Mouse (Mus musculus) Patski (cell line): Measurements from ENCODE around the gene D930007J09Rik. TPM values are rescaled to one million over a fixed set of nuclear protein-coding genes. Genes with fewer than 3 reads are reported as not detected.

ENCODE experiments used
- ATAC-seq: fragments of 100-300 bp; one replicate; pipeline ENCODE4 v1.8.0; 2021
- CTCF ChIA-PET: fragments of 350-600 bp; sonication (Branson Sonifier 250); formaldehyde crosslinking; loops from one replicate; lab custom pipeline; 2022; ENCODE audit warnings: inconsistent platforms; lab: Charles Lee
- POLR2A ChIA-PET: fragments of 350-600 bp; sonication (Branson Sonifier 250); formaldehyde crosslinking; loops from one replicate; lab custom pipeline; 2022; ENCODE audit warnings: antibody characterized with exemption, inconsistent platforms; lab: Charles Lee
- DNase-seq: peaks from one replicate; pipeline ENCODE4 v3.0.0-alpha.2; 2011; ENCODE audit warnings: low read depth, low spot score
- H3K27me3 ChIP-seq: fragments of 371-371 bp; one replicate; pipeline ENCODE4 v1.5.1; 2021
- CTCF ChIP-seq: fragments of 100-300 bp; IDR thresholded peaks from one replicate; pipeline ENCODE4 v1.5.1; 2021
- in situ Hi-C: fragments of 300-500 bp; cut with MboI; formaldehyde crosslinking; loops from 3 replicates; pipeline ENCODE4 v1.11.1; 2018; ENCODE audit warnings: low pct_unique_long_range_greater_than_20kb, mixed read lengths
- polyA plus RNA-seq: library from polyadenylated mRNA; unstranded; gene quantifications from one replicate; pipeline ENCODE4 v1.2.3, GENCODE M21; 2021

Gene D930007J09Rik
- polyA plus RNA-seq, 1 experiment from 2014 or later = not detected

DNA sequence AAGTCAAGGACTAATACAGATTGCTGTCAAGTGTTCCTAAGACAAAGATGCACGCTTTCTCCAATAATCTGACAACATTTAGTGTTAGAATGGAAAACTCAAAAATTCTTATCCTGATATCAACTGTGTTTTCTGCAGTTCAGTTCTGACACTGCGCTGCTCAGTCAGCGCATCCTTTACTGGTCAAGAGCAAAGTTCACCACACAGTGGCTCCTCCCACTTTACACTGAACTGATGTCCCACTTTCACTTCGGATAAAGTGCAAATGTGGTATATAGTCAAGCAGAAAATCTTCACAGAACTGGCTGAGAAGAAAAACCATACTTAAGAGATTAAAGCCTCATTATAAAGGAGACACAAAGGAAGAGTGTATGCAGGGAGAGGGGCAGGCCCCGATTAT, 7.5 kb downstream of the D930007J09Rik start:
- TF ChIP-seq CTCF = no peak
- in situ Hi-C loops = no loop called here
- ATAC-seq (no peak), DNase-seq (no peak)
- POLR2A ChIA-PET = no interaction called here
- CTCF ChIA-PET = interaction anchor here (0.9 kb wide), 1 partner anchor 27 kb away, joined by 3 read pairs; no protein-coding TSS in a partner anchor
- no peaks in the 10 kb centered on the region for H3K27me3 ChIP-seq

DNA sequence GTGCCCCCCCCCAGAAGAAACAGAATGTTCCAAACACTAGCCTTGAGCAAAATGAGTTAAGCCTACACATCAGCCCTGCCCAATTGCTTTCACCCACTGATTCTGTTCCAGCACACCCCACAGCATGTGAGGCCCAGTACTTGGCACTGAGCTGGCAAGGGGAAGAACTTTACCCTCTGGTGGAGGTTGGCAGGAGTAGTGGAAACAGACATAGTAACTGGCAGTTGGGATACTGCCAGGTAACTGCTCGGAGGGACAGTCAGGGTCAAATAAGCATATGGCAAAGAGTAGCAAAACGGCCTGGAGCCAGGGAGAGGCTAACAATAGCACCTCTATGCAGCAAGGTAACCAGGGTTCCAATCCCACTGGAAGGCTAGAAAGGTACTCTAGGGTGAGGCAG, 8.0 kb downstream of the D930007J09Rik start:
- CTCF ChIA-PET = interaction anchor here (0.9 kb wide), 1 partner anchor 26 kb away, joined by 3 read pairs; no protein-coding TSS in a partner anchor
- in situ Hi-C loops = no loop called here
- POLR2A ChIA-PET = no interaction called here
- DNase-seq (no peak), ATAC-seq (no peak)
- TF ChIP-seq CTCF = no peak
- H3K27me3 ChIP-seq = no peaks in the 10 kb centered on the region

GRCm38 (mm10) chr13:32789781-32790180, 12.9 kb downstream of the D930007J09Rik start:
- no peaks in the 10 kb centered on the region for H3K27me3 ChIP-seq
- in situ Hi-C loops = no loop called here
- POLR2A ChIA-PET = no interaction called here
- ATAC-seq (no peak), DNase-seq (no peak)
- CTCF ChIA-PET = interaction anchor here (0.6 to 2.1 kb wide), 3 partner anchors 11 to 23 kb away, joined by 3 to 7 read pairs (median 3); no protein-coding TSS in a partner anchor
- no peak for TF ChIP-seq CTCF

DNA sequence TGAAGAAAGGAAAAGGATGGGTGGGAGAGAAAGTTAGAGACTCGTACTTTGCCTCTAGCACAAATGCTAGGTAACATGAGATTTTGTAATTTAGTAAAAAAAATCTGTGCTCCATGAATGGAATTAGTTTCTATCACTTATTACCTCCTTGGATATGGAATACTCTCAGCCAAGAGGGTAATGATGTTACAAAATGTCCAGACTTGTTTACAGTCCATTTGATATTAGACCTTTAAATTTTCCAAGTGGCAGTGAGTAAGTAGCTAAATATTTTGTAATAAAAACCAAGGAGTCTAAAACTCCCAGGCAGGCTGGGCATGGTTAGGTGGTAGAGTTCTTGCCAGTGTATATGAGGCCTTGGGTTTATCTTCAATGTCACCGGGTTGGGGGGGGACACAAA, 15.1 kb downstream of the D930007J09Rik start:
- ChIA-PET CTCF (no interaction called here), POLR2A (no interaction called here)
- no peaks in the 10 kb centered on the region for H3K27me3 ChIP-seq
- no peak for TF ChIP-seq CTCF
- ATAC-seq (no peak), DNase-seq (no peak)
- in situ Hi-C loops = no loop called here

DNA sequence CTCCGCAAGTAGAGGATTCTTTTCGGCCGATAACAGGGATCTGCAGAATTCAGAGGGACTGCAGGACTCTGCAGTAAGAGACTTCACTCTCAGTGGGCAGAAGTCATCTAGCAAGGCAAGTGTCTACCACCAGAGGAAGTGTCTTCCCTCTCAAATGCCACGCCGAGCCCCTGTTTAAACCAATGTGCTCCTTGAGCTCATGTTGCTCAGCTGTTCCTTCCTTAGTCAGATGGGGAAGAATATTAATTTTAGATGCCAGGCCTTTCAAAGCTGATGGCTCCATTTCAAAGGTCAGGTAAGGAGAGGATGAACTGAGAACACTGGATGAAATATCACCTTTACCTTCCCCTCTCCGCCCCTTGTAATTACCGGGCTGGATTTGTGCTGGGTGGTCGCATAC, 18.8 kb downstream of the D930007J09Rik start, which contains the start of gene Mylk4:
Gene Mylk4 (minus strand): TSS at position 139 of the 400 bp plus-strand sequence.
- DNase-seq = no peak
- no peak for TF ChIP-seq CTCF
- no peak for ATAC-seq
- H3K27me3 ChIP-seq = no peaks in the 10 kb centered on the region
- ChIA-PET POLR2A (no interaction called here), CTCF (interaction anchor here (0.7 kb wide), 1 partner anchor 14 kb away, joined by 3 read pairs; no protein-coding TSS in a partner anchor)
- in situ Hi-C loops = no loop called here

- H3K27me3 ChIP-seq = no peaks in the 10 kb centered on the region
- ATAC-seq (no peak), DNase-seq (no peak)
- ChIA-PET CTCF (no interaction called here), POLR2A (interaction anchor here (1.3 kb wide), 1 partner anchor 16 kb away, joined by 3 read pairs; no protein-coding TSS in a partner anchor)
- in situ Hi-C loops = no loop called here
- TF ChIP-seq CTCF = peak; percentile 60
Observed at GRCm38 (mm10) chr13:32783055-32783454, 19.6 kb downstream of the D930007J09Rik start.

- TF ChIP-seq CTCF = no peak
- ATAC-seq (no peak), DNase-seq (no peak)
- no peaks in the 10 kb centered on the region for H3K27me3 ChIP-seq
- in situ Hi-C loops = no loop called here
- ChIA-PET POLR2A (no interaction called here), CTCF (interaction anchor here (1.0 to 1.6 kb wide), 3 partner anchors 9 to 18 kb away, joined by 3 to 7 read pairs (median 4); no protein-coding TSS in a partner anchor)
Observed at GRCm38 (mm10) chr13:32778861-32779260, 23.8 kb downstream of the D930007J09Rik start.

DNA sequence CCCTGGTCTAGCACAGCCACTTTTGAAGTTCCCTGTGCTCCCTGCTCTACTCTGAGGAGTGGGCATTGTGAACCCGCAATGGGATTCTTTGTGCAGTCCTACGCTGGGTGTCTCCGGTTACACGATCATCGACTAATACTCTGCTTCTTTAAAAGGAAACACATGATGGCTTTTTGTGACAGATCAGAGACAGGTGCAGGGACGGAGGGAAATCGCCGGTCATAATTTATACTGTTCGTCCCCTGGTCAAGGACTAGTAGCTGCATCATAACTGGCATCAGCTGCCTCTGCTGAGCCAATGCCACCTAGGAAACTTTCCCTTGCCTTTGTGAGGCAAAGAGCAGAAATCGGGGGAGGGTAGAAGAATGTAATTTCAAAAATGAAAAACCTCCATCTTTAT, 26.3 kb downstream of the D930007J09Rik start:
- no peak for TF ChIP-seq CTCF
- H3K27me3 ChIP-seq = no peaks in the 10 kb centered on the region
- no peak for DNase-seq
- POLR2A ChIA-PET = no interaction called here
- ATAC-seq = no peak
- in situ Hi-C loops = no loop called here
- CTCF ChIA-PET = no interaction called here

- in situ Hi-C loops = no loop called here
- TF ChIP-seq CTCF = no peak
- no peaks in the 10 kb centered on the region for H3K27me3 ChIP-seq
- ChIA-PET POLR2A (no interaction called here), CTCF (no interaction called here)
- no peak for ATAC-seq
- no peak for DNase-seq
Observed at GRCm38 (mm10) chr13:32775889-32776288, 26.8 kb downstream of the D930007J09Rik start.

GRCm38 (mm10) chr13:32769960-32770359, 32.7 kb downstream of the D930007J09Rik start:
- DNase-seq = no peak
- peak; percentile 17 for ATAC-seq
- CTCF ChIA-PET = interaction anchor here (0.7 to 7.5 kb wide), 6 partner anchors 9 to 34 kb away, joined by 3 to 59 read pairs (median 4); partner anchors contain the start of gene Mylk4
- no peak for TF ChIP-seq CTCF
- peaks cover 6% of the 10 kb centered on the region for H3K27me3 ChIP-seq
- in situ Hi-C loops = loop anchor here (5.0 kb wide), 1 partner anchor 32 kb away; the partner anchor contains the start of genes D930007J09Rik and Wrnip1
- POLR2A ChIA-PET = no interaction called here

- TF ChIP-seq CTCF = peak; percentile 77
- in situ Hi-C loops = loop anchor here (5.0 kb wide), 1 partner anchor 34 kb away; the partner anchor contains the start of genes D930007J09Rik and Wrnip1
- no peak for DNase-seq
- ATAC-seq = no peak
- CTCF ChIA-PET = interaction anchor here (0.8 to 7.5 kb wide), 11 partner anchors 8 to 135 kb away, joined by 3 to 59 read pairs (median 4); no protein-coding TSS in a partner anchor
- POLR2A ChIA-PET = interaction anchor here (2.1 kb wide), 1 partner anchor 29 kb away, joined by 5 read pairs; no protein-coding TSS in a partner anchor
- H3K27me3 ChIP-seq = peaks cover 6% of the 10 kb centered on the region
Observed at GRCm38 (mm10) chr13:32768104-32768503, 34.5 kb downstream of the D930007J09Rik start.
